Mouse (Mus musculus): ENCODE results near the gene Maml3. TPM values are rescaled to one million over a fixed set of nuclear protein-coding genes. Genes with fewer than 3 reads are reported as not detected.
A peak's percentile ranks its signal among the peaks of the same experiment; 100 is the strongest.

The Maml3 gene
- polyA plus RNA-seq, 1 experiment from 2014 or later: 7.7 TPM

DNA sequence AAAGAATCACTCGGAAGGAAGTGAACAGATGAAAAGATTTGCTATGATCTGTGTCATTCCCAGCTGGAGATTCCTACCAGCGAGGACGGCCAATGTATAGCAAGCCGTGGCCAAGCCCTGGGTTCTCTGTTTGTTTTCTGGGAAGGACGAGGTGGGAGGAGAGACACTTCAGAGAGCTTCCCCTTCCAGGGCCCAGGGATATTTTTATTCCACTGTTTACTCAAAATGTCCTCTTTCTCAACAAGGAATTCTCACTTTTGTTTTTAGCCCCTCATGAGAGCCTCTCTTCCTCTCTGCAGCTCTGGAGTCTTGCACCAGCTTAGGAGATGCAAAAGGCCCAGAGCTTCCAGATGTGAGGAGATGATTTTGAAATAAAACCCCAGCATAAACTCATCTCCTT lies 236.0 kb downstream of the Maml3 start:
- Histone ChIP-seq H3K9me3 (no peaks in the 10 kb centered on the region), H3K9ac (no peak overlapping the region), H3K4me2 (no peak overlapping the region), H3K27ac (peak overlapping the region; percentile 74), H3K27me3 (replicated peaks) (no peaks in the 10 kb centered on the region), H3K4me1 (peaks cover 34% of the 10 kb centered on the region), H3K36me3 (replicated peaks) (no peaks in the 10 kb centered on the region), H3K4me3 (no peak overlapping the region)
- no peak for ATAC-seq (replicated peaks)
- 22% methylated on average over 5 of the region's 5 CpGs for WGBS

DNA sequence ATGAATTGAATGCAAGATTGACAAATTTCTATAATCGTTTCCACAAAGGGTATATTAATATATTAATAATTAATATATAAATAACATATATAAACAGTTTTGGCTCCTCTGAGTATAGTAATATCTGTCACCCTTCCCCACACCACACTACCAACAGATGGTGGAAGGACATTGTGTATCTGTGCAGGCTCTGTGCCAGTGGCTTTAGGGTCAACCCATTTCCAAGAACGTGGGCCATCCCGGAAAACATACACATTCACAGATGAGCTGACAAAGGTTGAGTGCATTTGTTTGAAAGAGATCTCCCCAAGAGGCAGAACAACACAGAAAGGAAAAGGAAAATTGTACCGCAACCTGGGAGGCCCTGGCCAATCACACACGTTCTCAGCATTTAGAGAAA lies 238.4 kb downstream of the Maml3 start:
- H3K27ac ChIP-seq: no peak overlapping the region
- no peak for ATAC-seq (replicated peaks)
- 87% methylated on average over 5 of the region's 5 CpGs for WGBS

DNA sequence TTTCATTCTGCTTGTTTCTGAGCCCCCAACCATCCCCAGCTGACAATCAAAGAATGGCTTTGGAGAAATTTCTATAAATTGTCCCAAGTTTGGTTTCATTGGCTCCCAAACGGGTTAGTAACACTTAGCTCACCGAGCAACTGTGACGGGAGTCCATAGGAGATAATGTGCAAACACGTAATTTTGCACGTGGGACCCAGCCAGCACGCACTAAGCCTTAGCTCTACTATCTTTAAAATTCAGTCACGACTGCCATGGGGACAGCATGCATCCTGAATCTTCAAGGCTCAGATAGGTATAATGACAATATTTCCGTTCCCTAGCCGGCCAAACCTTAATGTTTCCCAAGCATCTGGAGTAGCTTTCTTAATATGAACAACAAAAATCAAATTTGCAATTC lies 243.2 kb downstream of the Maml3 start:
- H3K4me2 ChIP-seq: no peak overlapping the region
- H3K27ac ChIP-seq: no peak overlapping the region
- WGBS: 83% methylated on average over 9 of the region's 9 CpGs

More for the DNA sequence above, 238.4 kb downstream of the Maml3 start:
- Histone ChIP-seq H3K9me3 (no peaks in the 10 kb centered on the region), H3K36me3 (replicated peaks) (no peaks in the 10 kb centered on the region), H3K27me3 (replicated peaks) (no peaks in the 10 kb centered on the region), H3K4me2 (no peak overlapping the region), H3K4me3 (no peak overlapping the region), H3K9ac (no peak overlapping the region), H3K4me1 (peaks cover 39% of the 10 kb centered on the region)

DNA sequence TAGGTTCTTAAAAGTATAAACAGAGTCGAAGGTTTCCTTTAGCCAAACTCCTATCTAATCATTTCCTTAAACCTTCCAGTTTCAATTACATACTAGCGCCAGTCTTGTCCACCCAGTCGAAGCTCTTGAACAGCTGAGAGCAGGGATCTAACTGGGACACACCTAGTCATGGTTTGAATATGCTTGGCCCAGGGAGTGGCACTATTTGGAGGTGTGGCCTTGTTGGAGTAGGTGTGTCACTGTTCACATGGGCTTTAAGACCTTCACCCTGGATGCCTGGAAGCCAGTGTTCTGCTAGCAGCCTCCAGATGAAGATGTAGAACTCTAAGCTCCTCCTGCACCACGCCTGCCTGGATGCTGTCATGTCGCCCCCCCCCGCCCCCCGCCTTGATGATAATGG lies 244.4 kb downstream of the Maml3 start:
- peaks cover 12% of the 10 kb centered on the region for H3K4me1 ChIP-seq
- H3K9me3 ChIP-seq: no peaks in the 10 kb centered on the region
- no peaks in the 10 kb centered on the region for H3K36me3 ChIP-seq (replicated peaks)
- H3K9ac ChIP-seq: no peak overlapping the region
- H3K4me2 ChIP-seq: no peak overlapping the region
- H3K4me3 ChIP-seq: no peak overlapping the region
- H3K27me3 ChIP-seq (replicated peaks): no peaks in the 10 kb centered on the region
- WGBS: 93% methylated on average over 7 of the region's 7 CpGs
- ATAC-seq (replicated peaks): no peak
- no peak overlapping the region for H3K27ac ChIP-seq

More for the DNA sequence above, 243.2 kb downstream of the Maml3 start:
- H3K9ac ChIP-seq: no peak overlapping the region
- no peak for ATAC-seq (replicated peaks)
- H3K36me3 ChIP-seq (replicated peaks): no peaks in the 10 kb centered on the region
- H3K4me3 ChIP-seq: no peak overlapping the region
- H3K27me3 ChIP-seq (replicated peaks): no peaks in the 10 kb centered on the region
- no peaks in the 10 kb centered on the region for H3K9me3 ChIP-seq
- H3K4me1 ChIP-seq: peaks cover 12% of the 10 kb centered on the region

DNA sequence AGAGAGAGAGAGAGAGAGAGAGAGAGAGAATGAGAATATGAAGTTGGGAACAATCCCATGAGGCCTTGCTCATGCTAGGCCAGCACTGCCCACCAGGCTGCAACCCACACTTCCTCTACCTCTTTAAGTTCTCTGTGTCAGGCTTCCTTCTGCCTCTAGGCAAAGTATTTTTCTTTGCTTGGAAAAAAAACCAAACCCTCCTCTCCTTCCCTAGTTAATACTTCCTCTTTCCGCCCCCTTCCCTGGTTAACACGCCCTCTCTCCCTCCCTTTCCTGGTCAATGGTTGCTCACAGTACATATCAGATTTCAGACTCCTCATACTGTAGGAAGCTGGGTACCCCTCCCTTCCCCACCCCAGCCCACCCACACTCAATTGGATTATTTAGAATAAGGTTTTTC lies 245.7 kb downstream of the Maml3 start:
- Histone ChIP-seq H3K4me3 (no peak overlapping the region), H3K27ac (no peak overlapping the region), H3K36me3 (replicated peaks) (no peaks in the 10 kb centered on the region), H3K27me3 (replicated peaks) (no peaks in the 10 kb centered on the region), H3K9me3 (no peaks in the 10 kb centered on the region), H3K4me2 (no peak overlapping the region), H3K9ac (no peak overlapping the region), H3K4me1 (peaks cover 13% of the 10 kb centered on the region)
- WGBS: 92% methylated on average over 2 of the region's 2 CpGs
- no peak for ATAC-seq (replicated peaks)

DNA sequence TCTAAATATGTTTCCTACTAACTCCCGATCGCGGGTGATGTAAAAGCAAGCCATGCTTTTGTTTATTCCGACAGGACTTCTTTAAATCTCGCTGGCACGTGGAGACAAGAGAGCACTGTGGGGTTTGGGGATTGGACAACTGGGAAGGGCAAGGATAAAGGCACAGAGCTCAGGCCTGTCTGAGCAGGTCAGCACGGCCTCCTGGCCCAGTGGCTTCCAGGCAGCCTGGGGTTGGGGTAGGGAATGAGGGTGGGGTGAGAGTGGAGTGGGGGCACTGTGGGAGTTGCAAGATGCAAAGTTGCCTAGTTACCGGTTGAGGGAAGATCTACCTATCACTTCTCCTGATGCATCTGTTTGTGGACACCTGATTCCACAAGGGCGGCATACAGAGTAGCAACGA lies 250.7 kb downstream of the Maml3 start:
- no peak for ATAC-seq (replicated peaks)
- Histone ChIP-seq H3K9me3 (no peaks in the 10 kb centered on the region), H3K9ac (no peak overlapping the region), H3K4me2 (no peak overlapping the region), H3K27me3 (replicated peaks) (no peaks in the 10 kb centered on the region), H3K4me1 (peaks cover 7% of the 10 kb centered on the region; the same call in 1 of the 2 replicates), H3K36me3 (replicated peaks) (no peaks in the 10 kb centered on the region), H3K27ac (no peak overlapping the region), H3K4me3 (no peak overlapping the region)
- 71% methylated on average over 10 of the region's 10 CpGs for WGBS

DNA sequence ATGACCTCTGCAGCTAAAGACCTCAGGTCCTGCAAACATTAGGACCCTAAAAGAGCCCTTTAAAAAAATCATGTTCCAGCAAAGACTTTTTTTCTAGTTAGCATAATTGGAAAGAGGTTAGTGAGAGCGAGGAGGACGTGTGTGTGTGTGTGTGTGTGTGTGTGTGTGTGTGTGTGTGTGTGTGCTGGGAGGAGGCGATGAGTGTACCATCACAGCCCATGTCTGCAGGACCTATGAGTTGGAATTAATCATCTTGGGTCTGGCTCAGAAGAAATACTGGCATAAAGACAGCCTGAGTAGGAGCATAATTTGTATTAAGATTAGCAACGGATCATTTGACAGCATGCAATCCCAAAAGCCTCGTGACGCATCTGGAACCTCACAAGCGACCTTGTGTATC lies 251.3 kb downstream of the Maml3 start:
- no peak overlapping the region for H3K4me2 ChIP-seq
- peak overlapping the region; percentile 32; the same call in 1 of the 2 replicates for H3K27ac ChIP-seq
- WGBS: 59% methylated on average over 7 of the region's 7 CpGs
- ATAC-seq (replicated peaks): peak; percentile 50; the same call in 1 of the 2 replicates
- peaks cover 7% of the 10 kb centered on the region; the same call in 1 of the 2 replicates for H3K4me1 ChIP-seq
- no peaks in the 10 kb centered on the region for H3K9me3 ChIP-seq
- H3K9ac ChIP-seq: no peak overlapping the region
- no peaks in the 10 kb centered on the region for H3K27me3 ChIP-seq (replicated peaks)
- H3K36me3 ChIP-seq (replicated peaks): no peaks in the 10 kb centered on the region
- no peak overlapping the region for H3K4me3 ChIP-seq

DNA sequence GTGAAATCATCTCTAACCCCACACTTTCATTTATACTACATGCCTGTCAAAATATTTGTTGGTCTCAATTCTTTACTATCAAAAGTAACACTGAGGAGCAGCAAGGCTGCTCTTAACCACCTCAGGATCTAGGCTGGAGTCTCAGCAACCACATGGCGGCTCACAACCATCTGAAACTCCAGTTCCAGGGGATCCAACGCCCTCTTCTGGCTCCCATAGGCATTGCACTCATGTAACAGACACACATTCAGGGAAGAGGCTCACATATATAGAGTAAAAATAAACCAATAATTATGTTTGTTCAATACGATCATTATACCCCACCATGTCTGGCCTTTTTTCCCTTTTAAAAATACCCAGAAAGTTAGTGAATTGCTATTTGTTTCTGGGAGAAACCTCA lies 252.2 kb downstream of the Maml3 start:
- WGBS: 81% methylated on average over 3 of the region's 3 CpGs

DNA sequence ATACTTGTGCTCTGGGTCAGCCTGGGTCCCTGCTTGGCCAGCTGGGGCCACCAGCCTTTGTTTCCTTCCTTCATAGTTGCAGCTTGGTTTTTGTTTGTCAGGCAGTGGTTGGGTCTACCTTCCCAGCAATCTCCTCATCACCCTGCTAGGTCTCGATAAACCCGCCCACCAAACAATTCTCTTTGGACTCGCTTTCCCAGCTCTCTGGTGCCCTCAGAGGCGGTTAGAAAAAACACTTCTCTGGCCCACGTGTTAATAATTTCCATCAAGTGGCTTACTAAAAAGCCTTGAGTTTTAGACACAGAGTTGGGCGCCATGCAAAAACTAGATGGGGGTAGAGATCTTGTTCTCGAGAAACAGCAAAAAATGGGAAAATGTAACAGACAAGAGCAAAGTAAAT lies 253.3 kb downstream of the Maml3 start:
- Histone ChIP-seq H3K36me3 (replicated peaks) (no peaks in the 10 kb centered on the region), H3K9me3 (no peaks in the 10 kb centered on the region), H3K4me2 (no peak overlapping the region), H3K4me3 (no peak overlapping the region), H3K27me3 (replicated peaks) (no peaks in the 10 kb centered on the region), H3K9ac (no peak overlapping the region), H3K27ac (no peak overlapping the region), H3K4me1 (peaks cover 7% of the 10 kb centered on the region; the same call in 1 of the 2 replicates)
- ATAC-seq (replicated peaks): no peak
- WGBS: 67% methylated on average over 7 of the region's 7 CpGs

More for the DNA sequence above, 252.2 kb downstream of the Maml3 start:
- Histone ChIP-seq H3K27ac (no peak overlapping the region), H3K36me3 (replicated peaks) (no peaks in the 10 kb centered on the region), H3K9ac (no peak overlapping the region), H3K9me3 (no peaks in the 10 kb centered on the region), H3K4me2 (no peak overlapping the region), H3K4me1 (peaks cover 7% of the 10 kb centered on the region; the same call in 1 of the 2 replicates), H3K27me3 (replicated peaks) (no peaks in the 10 kb centered on the region), H3K4me3 (no peak overlapping the region)
- ATAC-seq (replicated peaks): no peak

DNA sequence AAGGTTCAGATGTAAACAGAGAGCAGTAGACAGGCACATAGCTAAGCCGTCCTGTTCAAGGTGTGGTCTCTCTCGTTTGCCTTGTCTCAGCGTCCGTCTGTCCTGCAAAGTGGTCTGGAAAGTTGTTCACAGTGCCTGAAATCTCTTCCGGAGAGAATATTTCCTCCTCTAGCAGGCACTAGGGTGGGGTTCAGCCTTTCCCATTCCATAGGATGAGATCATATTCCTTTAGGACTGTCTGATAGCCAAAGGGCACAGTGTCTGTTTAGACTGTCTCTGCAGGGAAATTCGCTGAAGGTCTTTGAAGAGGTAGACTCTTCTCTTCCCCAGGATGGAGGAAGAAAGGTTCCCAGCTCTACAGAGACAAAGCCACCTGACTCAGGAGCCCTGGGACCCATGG lies 255.4 kb downstream of the Maml3 start:
- H3K27ac ChIP-seq: no peak overlapping the region
- ATAC-seq (replicated peaks): no peak
- no peaks in the 10 kb centered on the region for H3K9me3 ChIP-seq

DNA sequence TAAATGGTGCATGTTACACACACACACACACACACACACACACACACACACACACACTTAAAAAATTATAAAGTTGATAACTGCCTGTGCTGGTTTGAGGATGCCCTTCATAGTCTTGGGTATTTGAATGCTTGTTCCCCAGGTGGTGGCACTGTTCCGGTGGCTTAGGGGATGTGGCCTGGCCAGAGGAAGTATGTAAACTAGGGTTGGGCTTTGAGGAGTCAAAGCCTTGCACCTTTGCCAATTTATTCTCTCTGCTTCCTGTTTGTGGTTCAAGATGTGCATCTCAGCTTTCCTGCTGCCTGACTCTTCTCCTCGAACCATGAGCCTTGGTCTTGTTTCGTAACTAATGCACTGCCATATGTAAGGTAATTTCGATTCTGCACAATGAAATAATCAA lies 257.6 kb downstream of the Maml3 start:
- H3K9me3 ChIP-seq: no peaks in the 10 kb centered on the region
- 96% methylated on average over 4 of the region's 4 CpGs for WGBS
- H3K36me3 ChIP-seq (replicated peaks): no peaks in the 10 kb centered on the region
- H3K4me3 ChIP-seq: no peak overlapping the region
- H3K4me2 ChIP-seq: no peak overlapping the region
- H3K27me3 ChIP-seq (replicated peaks): no peaks in the 10 kb centered on the region
- H3K27ac ChIP-seq: no peak overlapping the region
- no peak for ATAC-seq (replicated peaks)
- peaks cover 2% of the 10 kb centered on the region; the same call in 1 of the 2 replicates for H3K4me1 ChIP-seq
- no peak overlapping the region for H3K9ac ChIP-seq

More for the DNA sequence above, 255.4 kb downstream of the Maml3 start:
- Histone ChIP-seq H3K36me3 (replicated peaks) (no peaks in the 10 kb centered on the region), H3K4me1 (peaks cover 7% of the 10 kb centered on the region; the same call in 1 of the 2 replicates), H3K4me2 (no peak overlapping the region), H3K4me3 (no peak overlapping the region), H3K27me3 (replicated peaks) (no peaks in the 10 kb centered on the region), H3K9ac (no peak overlapping the region)
- WGBS: 90% methylated on average over 6 of the region's 6 CpGs

DNA sequence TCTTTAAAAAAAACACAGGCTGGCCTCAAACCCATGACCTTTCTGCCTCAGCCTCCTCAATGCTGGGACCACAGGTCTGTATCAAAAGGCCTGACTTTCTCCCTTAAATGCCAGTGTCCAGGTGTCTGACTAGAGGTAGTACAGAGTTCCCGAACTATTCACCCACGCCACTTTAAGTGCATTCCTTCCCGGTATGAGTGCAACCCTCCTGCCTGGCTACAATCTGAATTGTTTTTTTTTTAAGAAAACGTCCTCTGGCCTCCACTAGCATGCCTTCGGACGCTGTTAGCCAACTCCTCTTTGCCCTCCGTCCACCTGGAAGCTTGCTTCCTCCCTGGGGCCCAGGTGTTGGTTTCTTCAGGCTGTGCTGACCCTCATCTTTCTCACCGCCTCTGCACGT lies 260.6 kb downstream of the Maml3 start:
- Histone ChIP-seq H3K9ac (no peak overlapping the region), H3K4me2 (no peak overlapping the region), H3K9me3 (no peaks in the 10 kb centered on the region), H3K4me1 (peaks cover 15% of the 10 kb centered on the region), H3K4me3 (no peak overlapping the region), H3K27me3 (replicated peaks) (no peaks in the 10 kb centered on the region), H3K27ac (no peak overlapping the region), H3K36me3 (replicated peaks) (no peaks in the 10 kb centered on the region)
- ATAC-seq (replicated peaks): no peak
- WGBS: 84% methylated on average over 9 of the region's 9 CpGs

DNA sequence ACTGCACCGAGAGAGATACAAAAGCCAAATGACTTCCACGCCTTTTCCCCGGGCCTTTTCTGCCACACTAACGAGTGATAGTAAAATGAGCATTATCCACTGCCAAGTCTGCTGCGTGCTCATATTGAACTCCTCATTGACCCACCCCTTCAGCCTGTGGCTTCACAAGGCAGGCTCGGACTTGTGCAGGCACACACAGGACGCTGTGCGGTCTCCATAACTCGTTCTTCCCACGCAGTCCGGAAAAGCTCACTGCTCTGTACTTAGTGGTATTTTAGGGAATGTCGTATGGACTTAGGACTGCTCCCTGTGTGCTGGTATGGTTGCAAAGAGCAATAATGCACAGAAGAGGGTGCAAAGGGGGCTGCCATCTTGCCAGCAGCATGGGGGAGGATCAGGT lies 262.7 kb downstream of the Maml3 start:
- Histone ChIP-seq H3K36me3 (replicated peaks) (no peaks in the 10 kb centered on the region), H3K4me1 (peaks cover 15% of the 10 kb centered on the region), H3K9me3 (no peaks in the 10 kb centered on the region), H3K27ac (0 out of 2 replicates have a peak overlapping the region, but pooled peaks have one; percentile 29), H3K9ac (no peak overlapping the region), H3K27me3 (replicated peaks) (no peaks in the 10 kb centered on the region), H3K4me3 (no peak overlapping the region), H3K4me2 (no peak overlapping the region)
- 77% methylated on average over 12 of the region's 12 CpGs for WGBS
- ATAC-seq (replicated peaks): 0 out of 2 replicates have a peak, but pooled peaks have one; percentile 36

Measured in midbrain, embryonic 15.5 days (tissue).